Mouse (Mus musculus): ENCODE measurements around the gene Parn.

The Parn gene

GRCm38 (mm10) chr16:13550667-13551066 is 117.3 kb downstream of the Parn start:
- DNase-seq (ENCODE audit: low spot score in 2 of 2): no peak

- DNase-seq (ENCODE audit: low spot score in 2 of 2): no peak
These were observed 118.0 kb downstream of the Parn start for GRCm38 (mm10) chr16:13549976-13550375.

- no peak for DNase-seq (ENCODE audit: low spot score in 2 of 2)
These were observed 126.2 kb downstream of the Parn start for GRCm38 (mm10) chr16:13541816-13542215.

GRCm38 (mm10) chr16:13541121-13541747 is 126.7 kb downstream of the Parn start:
- DNase-seq (ENCODE audit: low spot score in 2 of 2): no peak

GRCm38 (mm10) chr16:13538933-13539648 is 128.9 kb downstream of the Parn start:
- DNase-seq (ENCODE audit: low spot score in 2 of 2): no peak

- DNase-seq (ENCODE audit: low spot score in 2 of 2): no peak
These were observed 129.6 kb downstream of the Parn start for GRCm38 (mm10) chr16:13538213-13538932.

GRCm38 (mm10) chr16:13536404-13536803 is 131.6 kb downstream of the Parn start:
- no peak for DNase-seq (ENCODE audit: low spot score in 2 of 2)

- DNase-seq (ENCODE audit: low spot score in 2 of 2): no peak
These were observed 132.1 kb downstream of the Parn start for GRCm38 (mm10) chr16:13535856-13536255.

GRCm38 (mm10) chr16:13532840-13533239 is 135.1 kb downstream of the Parn start:
- DNase-seq (ENCODE audit: low spot score in 2 of 2): no peak

- no peak for DNase-seq (ENCODE audit: low spot score in 2 of 2)
These were observed 136.7 kb downstream of the Parn start for GRCm38 (mm10) chr16:13531279-13531678.

- no peak for DNase-seq (ENCODE audit: low spot score in 2 of 2)
These were observed 146.6 kb downstream of the Parn start for GRCm38 (mm10) chr16:13521359-13521758.

GRCm38 (mm10) chr16:13520301-13520700 is 147.7 kb downstream of the Parn start:
- no peak for DNase-seq (ENCODE audit: low spot score in 2 of 2)

GRCm38 (mm10) chr16:13516214-13516613 is 151.8 kb downstream of the Parn start:
- no peak for DNase-seq (ENCODE audit: low spot score in 2 of 2)

GRCm38 (mm10) chr16:13515524-13515923 is 152.4 kb downstream of the Parn start:
- DNase-seq (ENCODE audit: low spot score in 2 of 2): no peak

GRCm38 (mm10) chr16:13505055-13505454 is 162.9 kb downstream of the Parn start:
- DNase-seq (ENCODE audit: low spot score in 2 of 2): no peak

- no peak for DNase-seq (ENCODE audit: low spot score in 2 of 2)
These were observed 163.5 kb downstream of the Parn start for GRCm38 (mm10) chr16:13504476-13504875.

GRCm38 (mm10) chr16:13498923-13499322 is 169.0 kb downstream of the Parn start:
- DNase-seq (ENCODE audit: low spot score in 2 of 2): no peak

GRCm38 (mm10) chr16:13493981-13494380 is 174.0 kb downstream of the Parn start:
- no peak for DNase-seq (ENCODE audit: low spot score in 2 of 2)

- DNase-seq (ENCODE audit: low spot score in 2 of 2): no peak
These were observed 175.0 kb downstream of the Parn start for GRCm38 (mm10) chr16:13492996-13493395.

GRCm38 (mm10) chr16:13491776-13492175 is 176.2 kb downstream of the Parn start:
- DNase-seq (ENCODE audit: low spot score in 2 of 2): no peak

Measured in frontal cortex, postnatal 25 days (tissue).